Mouse (Mus musculus) liver, embryonic 15.5 days (tissue): ENCODE measurements around the gene Tmem213. TPM values are rescaled to one million over a fixed set of nuclear protein-coding genes. Genes with fewer than 3 reads are reported as not detected.
A peak's percentile ranks its signal among the peaks of the same experiment; 100 is the strongest.

Experiments
- ATAC-seq: fragments of 200-750 bp; cut with Nextera tagmentation; 2 replicates; pipeline ENCODE4 v1.8.0; 2017; ENCODE audit warnings: moderate number of reproducible peaks, mild to moderate bottlenecking, moderate library complexity; ENCODE audit not compliant: insufficient read depth
- H3K27ac ChIP-seq: fragments of 300-500 bp; sonication (generic); replicated peaks from 2 replicates; pipeline ENCODE4 v1.5.1; 2015; ENCODE audit warnings: mild to moderate bottlenecking, inconsistent platforms
- H3K27me3 ChIP-seq: fragments of 300-500 bp; sonication (generic); 2 replicates; pipeline ENCODE4 v1.6.1; 2015; ENCODE audit warnings: mild to moderate bottlenecking, inconsistent platforms
- H3K36me3 ChIP-seq: fragments of 300-500 bp; sonication (generic); replicated peaks from 2 replicates; pipeline ENCODE4 v1.6.1; 2015; ENCODE audit warnings: moderate library complexity, mild to moderate bottlenecking, inconsistent platforms
- H3K4me1 ChIP-seq: fragments of 300-500 bp; sonication (generic); replicated peaks from 2 replicates; pipeline ENCODE4 v1.6.1; 2015; ENCODE audit warnings: inconsistent platforms
- H3K4me2 ChIP-seq: fragments of 300-500 bp; sonication (generic); 2 replicates; pipeline ENCODE4 v1.6.1; 2015; ENCODE audit warnings: moderate library complexity, mild to moderate bottlenecking, inconsistent platforms
- H3K4me3 ChIP-seq: fragments of 300-500 bp; sonication (generic); replicated peaks from 2 replicates; pipeline ENCODE4 v1.5.1; 2015; ENCODE audit warnings: mild to moderate bottlenecking, inconsistent platforms
- H3K9ac ChIP-seq: fragments of 300-500 bp; sonication (generic); 2 replicates; pipeline ENCODE4 v1.6.1; 2015; ENCODE audit warnings: moderate library complexity, mild to moderate bottlenecking, inconsistent platforms
- H3K9me3 ChIP-seq: fragments of 300-500 bp; sonication (generic); replicated peaks from 2 replicates; pipeline ENCODE4 v1.6.1; 2016; ENCODE audit warnings: inconsistent platforms
- WGBS: fragments of 180-500 bp; shearing (Covaris S2); methylation state at CpG from one replicate; pipeline ENCODE4 v1.1.7; 2015; ENCODE audit warnings: mixed read lengths; ENCODE audit not compliant: insufficient replicate concordance; 5-methylcytosine and 5-hydroxymethylcytosine counted together
- polyA plus RNA-seq: library from polyadenylated mRNA; unstranded; fragments of >200 nt; fragmentation: Nextera tagmentation; extraction: Ambion mirVana; gene quantifications from 2 replicates; pipeline ENCODE4 v1.2.1, GENCODE M21; 2015

Tmem213 gene
- polyA plus RNA-seq, 1 experiment from 2014 or later = not detected

DNA sequence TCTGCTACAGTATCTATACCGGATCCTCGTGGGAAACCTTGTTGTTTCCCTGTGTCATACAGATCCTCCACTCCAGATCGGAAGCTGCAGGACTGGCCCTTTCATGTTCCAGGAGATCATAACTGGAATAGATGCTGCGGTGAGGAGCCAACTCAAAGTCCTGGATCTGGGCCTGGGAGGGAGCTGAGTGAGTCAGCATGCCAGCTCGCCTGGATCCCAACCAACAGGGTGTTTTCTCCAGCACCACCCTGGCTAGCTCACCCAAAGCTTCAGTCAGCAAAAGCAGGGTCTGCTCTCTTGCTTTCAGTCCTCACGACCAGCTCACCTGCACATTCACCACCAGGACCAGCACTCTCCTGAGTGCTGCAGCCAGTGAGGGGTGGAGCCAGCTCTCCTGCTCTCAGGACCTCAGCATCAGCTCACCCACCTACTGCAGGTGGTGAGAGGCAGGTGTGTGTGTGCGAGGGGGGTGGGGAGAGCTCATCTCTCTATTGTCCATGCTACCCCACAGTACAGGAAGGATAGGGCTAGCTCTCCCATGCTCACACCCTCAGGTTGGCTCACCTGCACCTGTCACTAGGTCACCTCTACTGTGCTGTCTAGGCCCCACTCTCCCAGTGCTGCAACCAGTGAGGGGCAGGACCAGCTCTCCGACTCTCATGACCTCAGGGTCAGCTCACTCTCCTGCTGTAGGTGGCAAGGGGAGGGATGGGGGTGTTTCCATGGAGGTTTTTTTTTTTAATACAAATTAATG is 25.9 kb downstream of the Tmem213 start:
- no peaks in the 10 kb centered on the region for H3K4me1 ChIP-seq
- no peak overlapping the region for H3K27ac ChIP-seq
- no peak for ATAC-seq
- no peaks in the 10 kb centered on the region for H3K27me3 ChIP-seq
- H3K9ac ChIP-seq = no peak overlapping the region
- 68% methylated on average over 8 of the region's 8 CpGs for WGBS
- H3K36me3 ChIP-seq = no peaks in the 10 kb centered on the region
- no peak overlapping the region for H3K4me3 ChIP-seq
- H3K4me2 ChIP-seq = no peak overlapping the region
- H3K9me3 ChIP-seq = no peaks in the 10 kb centered on the region

GRCm38 (mm10) chr6:38139086-38139485 is 30.0 kb downstream of the Tmem213 start:
- no peak overlapping the region for H3K9ac ChIP-seq
- no peak for ATAC-seq
- H3K36me3 ChIP-seq = no peaks in the 10 kb centered on the region
- H3K27me3 ChIP-seq = no peaks in the 10 kb centered on the region
- H3K4me3 ChIP-seq = no peak overlapping the region
- 63% methylated on average over 3 of the region's 3 CpGs for WGBS
- no peak overlapping the region for H3K4me2 ChIP-seq
- H3K4me1 ChIP-seq = no peaks in the 10 kb centered on the region
- H3K9me3 ChIP-seq = no peaks in the 10 kb centered on the region
- no peak overlapping the region for H3K27ac ChIP-seq

DNA sequence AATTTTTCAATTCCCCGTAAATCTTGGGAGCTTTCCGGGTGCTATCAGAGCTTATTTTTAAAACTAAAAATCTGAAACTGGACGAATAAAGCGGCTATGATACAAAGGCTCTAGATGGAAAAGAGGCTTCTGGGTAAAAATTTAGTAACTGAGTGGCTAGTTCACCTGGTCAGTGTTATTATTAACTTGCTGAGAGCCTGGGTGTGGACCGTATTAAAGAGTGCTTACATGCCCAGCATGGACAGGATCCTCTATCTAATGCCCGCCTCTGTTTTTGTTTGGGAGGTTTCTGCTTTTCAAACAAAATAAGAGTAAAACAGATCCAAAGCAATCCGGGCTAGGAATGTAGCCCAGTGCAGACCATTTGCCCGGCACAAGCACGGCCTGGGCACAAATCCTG is 31.3 kb downstream of the Tmem213 start:
- no peaks in the 10 kb centered on the region for H3K27me3 ChIP-seq
- ATAC-seq = no peak
- H3K4me1 ChIP-seq = no peaks in the 10 kb centered on the region
- H3K27ac ChIP-seq = no peak overlapping the region
- H3K9me3 ChIP-seq = no peaks in the 10 kb centered on the region
- no peak overlapping the region for H3K4me2 ChIP-seq
- no peaks in the 10 kb centered on the region for H3K36me3 ChIP-seq
- no peak overlapping the region for H3K9ac ChIP-seq
- H3K4me3 ChIP-seq = no peak overlapping the region
- 73% methylated on average over 9 of the region's 9 CpGs for WGBS

DNA sequence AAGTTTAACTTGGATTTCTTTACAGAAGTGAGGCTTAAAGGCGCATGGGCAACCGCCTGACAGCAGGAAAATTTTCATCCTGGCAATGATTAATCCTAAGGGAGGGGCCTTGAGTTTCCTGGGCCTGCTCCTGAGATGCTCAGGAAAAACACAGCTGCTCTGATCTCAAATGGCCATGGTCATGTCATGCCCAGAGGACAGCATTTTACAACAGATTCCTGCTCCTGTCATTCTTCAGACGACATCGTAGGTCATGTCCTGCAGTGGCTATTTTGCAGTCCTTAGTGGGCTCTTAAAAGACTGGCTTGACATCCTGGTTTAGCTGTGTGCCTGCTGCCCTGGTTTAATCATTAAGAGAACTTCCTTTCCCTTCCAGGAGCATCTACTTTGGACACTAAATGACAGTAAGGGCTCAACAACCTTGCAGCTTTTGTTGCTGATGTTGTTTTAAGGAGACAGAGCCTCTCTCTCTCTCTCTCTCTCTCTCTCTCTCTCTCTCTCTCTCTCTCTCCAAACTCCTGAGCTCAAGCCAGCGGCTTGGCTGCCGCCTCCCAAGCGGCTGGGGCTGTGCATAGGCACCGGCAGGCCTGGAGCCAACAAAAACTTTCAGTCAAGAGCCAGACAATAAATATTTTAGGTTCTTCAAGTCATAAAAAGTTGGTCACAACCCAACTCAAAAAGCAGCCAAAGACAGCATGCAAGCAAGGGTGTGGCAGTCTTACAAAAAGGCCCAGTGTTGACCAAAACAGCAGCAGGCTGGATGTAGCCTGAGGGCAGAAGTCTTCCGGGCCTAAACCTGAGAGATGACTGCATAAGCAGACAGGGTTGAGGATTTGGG is 35.3 kb downstream of the Tmem213 start:
- Histone ChIP-seq H3K27ac (0 out of 2 replicates have a peak overlapping the region, but pooled peaks have one; percentile 9), H3K4me1 (no peaks in the 10 kb centered on the region), H3K4me2 (no peak overlapping the region), H3K36me3 (no peaks in the 10 kb centered on the region), H3K9me3 (no peaks in the 10 kb centered on the region), H3K9ac (no peak overlapping the region), H3K27me3 (no peaks in the 10 kb centered on the region), H3K4me3 (no peak overlapping the region)
- 53% methylated on average over 9 of the region's 9 CpGs for WGBS
- no peak for ATAC-seq

DNA sequence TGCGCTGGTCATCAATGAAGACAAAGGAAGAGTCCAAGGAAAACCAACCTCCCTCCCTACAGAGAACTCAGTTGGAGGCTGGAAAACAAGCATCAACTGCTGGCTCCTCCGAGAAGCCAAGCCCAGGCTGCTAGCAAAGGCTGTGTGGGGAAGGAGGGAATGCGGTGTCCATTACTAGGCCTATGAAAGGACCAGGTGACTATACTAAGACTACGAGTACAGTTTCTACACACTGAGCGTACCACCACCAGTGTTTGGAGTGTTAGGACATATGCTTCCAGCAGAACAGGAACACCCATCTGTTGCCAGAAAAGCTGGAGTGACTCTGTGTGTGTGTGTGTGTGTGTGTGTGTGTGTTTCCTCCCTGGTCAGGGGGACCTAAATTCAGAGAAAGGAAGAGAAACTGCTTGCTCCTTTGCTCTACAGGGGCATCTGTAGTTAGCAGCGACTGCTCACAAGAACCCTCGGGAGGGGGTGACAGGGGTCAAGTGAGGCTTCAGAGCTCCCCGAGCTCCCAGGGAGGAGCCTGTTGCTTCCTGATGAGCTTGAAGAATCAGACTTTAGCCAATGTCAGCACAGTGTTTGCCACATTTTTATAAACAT is 36.5 kb downstream of the Tmem213 start:
- Histone ChIP-seq H3K4me3 (no peak overlapping the region), H3K36me3 (no peaks in the 10 kb centered on the region), H3K27me3 (no peaks in the 10 kb centered on the region), H3K9ac (no peak overlapping the region), H3K9me3 (no peaks in the 10 kb centered on the region), H3K4me2 (no peak overlapping the region), H3K4me1 (no peaks in the 10 kb centered on the region), H3K27ac (no peak overlapping the region)
- WGBS = 66% methylated on average over 8 of the region's 8 CpGs
- ATAC-seq = no peak

- 71% methylated on average over 5 of the region's 5 CpGs for WGBS
- H3K27ac ChIP-seq = no peak overlapping the region
- H3K27me3 ChIP-seq = no peaks in the 10 kb centered on the region
- no peak overlapping the region for H3K4me3 ChIP-seq
- no peaks in the 10 kb centered on the region for H3K9me3 ChIP-seq
- H3K9ac ChIP-seq = no peak overlapping the region
- no peak overlapping the region for H3K4me2 ChIP-seq
- no peak for ATAC-seq
- no peaks in the 10 kb centered on the region for H3K36me3 ChIP-seq
- H3K4me1 ChIP-seq = peaks cover 4% of the 10 kb centered on the region; the same call in 1 of the 2 replicates
These were observed 38.2 kb downstream of the Tmem213 start for GRCm38 (mm10) chr6:38147301-38147700.

DNA sequence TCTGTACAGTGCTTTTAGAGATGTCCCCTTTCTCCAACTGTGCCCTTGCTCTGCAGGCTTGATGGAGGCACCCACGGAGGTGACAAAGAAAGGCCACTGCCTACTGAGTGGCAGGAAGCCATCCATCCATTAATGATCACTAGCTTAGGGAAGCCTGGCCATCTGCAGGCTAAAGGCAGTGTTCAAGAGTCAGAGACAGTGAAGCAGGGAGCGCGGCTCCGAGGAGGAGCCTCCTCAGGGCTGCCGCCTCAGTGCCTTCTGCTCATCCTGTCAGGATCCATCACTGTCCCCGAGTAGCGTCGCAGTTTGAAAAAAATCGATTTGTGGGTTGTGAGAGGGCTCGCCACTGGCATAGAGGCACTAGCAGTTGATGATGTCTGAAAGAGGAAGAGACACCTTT is 39.6 kb downstream of the Tmem213 start:
- Histone ChIP-seq H3K4me3 (no peak overlapping the region), H3K9ac (no peak overlapping the region), H3K9me3 (no peaks in the 10 kb centered on the region), H3K4me2 (no peak overlapping the region), H3K36me3 (no peaks in the 10 kb centered on the region), H3K27ac (no peak overlapping the region), H3K4me1 (peaks cover 6% of the 10 kb centered on the region; the same call in 1 of the 2 replicates), H3K27me3 (no peaks in the 10 kb centered on the region)
- ATAC-seq = no peak
- 78% methylated on average over 10 of the region's 10 CpGs for WGBS

DNA sequence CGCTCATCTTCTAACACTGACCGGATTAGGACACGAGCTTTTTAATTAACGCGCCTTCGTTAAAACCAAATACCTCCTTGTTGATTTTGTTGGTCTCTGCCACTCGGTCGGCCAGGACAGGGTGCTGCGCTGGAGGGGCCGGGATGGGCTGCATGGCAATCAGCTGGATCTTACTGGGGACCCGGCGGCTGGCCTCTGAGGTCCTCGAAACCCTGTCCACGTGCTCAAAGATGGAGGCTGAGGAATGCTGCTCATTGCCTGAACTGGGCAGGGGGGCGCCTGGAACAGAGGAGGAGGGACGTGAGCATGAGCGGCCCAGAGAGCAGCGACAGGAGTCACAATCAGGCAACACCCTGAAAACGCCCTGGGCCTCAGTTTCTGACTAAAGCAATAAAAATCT is 40.4 kb downstream of the Tmem213 start:
- no peak overlapping the region for H3K9ac ChIP-seq
- H3K36me3 ChIP-seq = no peaks in the 10 kb centered on the region
- H3K27me3 ChIP-seq = no peaks in the 10 kb centered on the region
- 79% methylated on average over 19 of the region's 19 CpGs for WGBS
- H3K4me2 ChIP-seq = no peak overlapping the region
- no peak overlapping the region for H3K27ac ChIP-seq
- no peaks in the 10 kb centered on the region for H3K9me3 ChIP-seq
- ATAC-seq = no peak
- no peak overlapping the region for H3K4me3 ChIP-seq
- peaks cover 6% of the 10 kb centered on the region; the same call in 1 of the 2 replicates for H3K4me1 ChIP-seq

DNA sequence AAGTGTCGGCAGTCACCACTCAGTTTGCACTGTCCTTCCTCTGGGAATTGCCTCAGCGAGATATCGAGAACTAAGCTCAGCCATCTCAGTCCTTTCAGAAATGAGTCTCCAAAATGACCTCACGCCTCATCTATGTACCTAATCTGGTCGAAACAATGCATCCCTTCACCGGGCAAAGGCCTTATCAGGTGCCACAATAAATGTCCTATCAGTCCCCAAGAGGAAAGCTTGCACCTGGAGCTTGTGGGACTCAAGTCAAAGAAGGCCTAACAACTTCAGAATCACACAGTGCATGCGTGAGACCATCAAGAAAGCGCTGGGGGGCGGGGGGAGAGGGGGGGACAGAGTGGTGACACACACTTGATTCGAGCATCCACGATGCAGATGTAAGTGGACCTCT is 43.2 kb downstream of the Tmem213 start:
- Histone ChIP-seq H3K27me3 (no peaks in the 10 kb centered on the region), H3K9me3 (no peaks in the 10 kb centered on the region), H3K27ac (no peak overlapping the region), H3K9ac (no peak overlapping the region), H3K36me3 (no peaks in the 10 kb centered on the region), H3K4me2 (no peak overlapping the region), H3K4me1 (peaks cover 6% of the 10 kb centered on the region; the same call in 1 of the 2 replicates), H3K4me3 (no peak overlapping the region)
- no peak for ATAC-seq
- 29% methylated on average over 11 of the region's 11 CpGs for WGBS

- Histone ChIP-seq H3K4me3 (no peak overlapping the region), H3K9ac (no peak overlapping the region), H3K36me3 (no peaks in the 10 kb centered on the region), H3K9me3 (no peaks in the 10 kb centered on the region), H3K4me1 (peaks cover 6% of the 10 kb centered on the region; the same call in 1 of the 2 replicates), H3K4me2 (no peak overlapping the region), H3K27me3 (no peaks in the 10 kb centered on the region), H3K27ac (no peak overlapping the region)
- WGBS = 69% methylated on average over 5 of the region's 5 CpGs
- no peak for ATAC-seq
These were observed 47.1 kb downstream of the Tmem213 start for GRCm38 (mm10) chr6:38156204-38156603.

- Histone ChIP-seq H3K4me3 (no peak overlapping the region), H3K4me2 (no peak overlapping the region), H3K9me3 (no peaks in the 10 kb centered on the region), H3K27ac (no peak overlapping the region), H3K9ac (no peak overlapping the region), H3K27me3 (no peaks in the 10 kb centered on the region), H3K36me3 (no peaks in the 10 kb centered on the region), H3K4me1 (no peaks in the 10 kb centered on the region)
- 74% methylated on average over 16 of the region's 16 CpGs for WGBS
- no peak for ATAC-seq
These were observed 48.9 kb downstream of the Tmem213 start for GRCm38 (mm10) chr6:38157925-38158324.
